Comparison of ENCODE assay signal across 25 mouse cellular contexts in the genomic region with DNA sequence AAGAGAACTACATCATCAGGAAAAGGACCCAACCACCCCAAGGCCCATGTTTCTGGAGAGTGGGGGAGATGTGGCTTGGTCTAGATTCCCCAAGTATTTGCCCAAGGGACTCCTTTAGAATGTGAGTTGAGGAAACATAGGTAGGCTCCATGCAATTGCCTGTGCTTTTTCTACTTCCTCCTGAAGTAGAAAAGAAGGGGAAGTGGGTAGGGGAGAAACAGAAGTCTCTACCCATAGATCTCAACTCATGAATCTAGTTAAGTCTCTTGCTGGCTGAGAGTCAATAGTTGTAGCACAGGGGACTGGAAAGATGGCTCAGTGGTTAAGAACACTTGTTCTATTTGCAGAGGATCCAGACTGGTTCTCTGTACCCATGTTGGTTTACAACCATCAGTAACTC.
DNase-seq lines count a peak whose midpoint lies in the region; ATAC-seq and TF ChIP-seq lines count a peak whose summit lies in the region.
"Had no signal": no experiment of that assay in that cellular context is flagged by ENCODE, and none has a peak within 500 bp of the region (broad histone marks: within the 10 kb centered on the region; RNA-seq: fewer than 3 reads in every experiment).

No protein-coding gene starts in this region.

- TF ChIP-seq POLR2A in CH12.LX (IDR thresholded peaks at IDR 0.05; ENCODE audit: low read depth, low read length), result no peak

- in situ Hi-C loops in CH12.LX (cut with MboI; ENCODE audit: low pct_ligation_motif_present, low pct_unique_long_range_greater_than_20kb, low sequenced_read_pairs), result no loop called here

- no peak overlapping the region for H3K27ac ChIP-seq in CH12.LX (ENCODE audit: insufficient read depth, low read depth)
- H3K27ac ChIP-seq in liver, embryonic 11.5 days (ENCODE audit: low read depth, low read length), result no peak overlapping the region
- H3K27ac ChIP-seq: embryonic facial prominence, embryonic 12.5 days; embryonic facial prominence, embryonic 15.5 days; forebrain, embryonic 12.5 days; hindbrain, embryonic 10.5 days; hindbrain, embryonic 13.5 days; intestine, embryonic 15.5 days had no signal

- TF ChIP-seq CTCF in CH12.LX (conservative IDR thresholded peaks at IDR 0.05 in 1 of 2, IDR thresholded peaks at IDR 0.05 in 1 of 2; ENCODE audit: low read depth in 2 of 2, low read length in 2 of 2), result no peak

- no peak overlapping the region for H3K4me2 ChIP-seq in CH12.LX (ENCODE audit: insufficient read depth, low read depth, poor library complexity, severe bottlenecking)
- H3K4me2 ChIP-seq in liver, embryonic 11.5 days, result no peak overlapping the region
- H3K4me2 ChIP-seq: embryonic facial prominence, embryonic 12.5 days; embryonic facial prominence, embryonic 15.5 days; forebrain, embryonic 12.5 days; heart, embryonic 11.5 days; hindbrain, embryonic 13.5 days; intestine, embryonic 15.5 days had no signal

- dilution Hi-C loops in CH12.LX (cut with MboI; ENCODE audit: extremely low pct_ligation_motif_present, extremely low pct_unique_long_range_greater_than_20kb, low sequenced_read_pairs), result no loop called here

- peak; percentile 12 for DNase-seq in CH12.LX (ENCODE audit: extremely low read depth)
- no peak for DNase-seq in liver, embryonic 11.5 days (ENCODE audit: low spot score)
- DNase-seq in kidney, postnatal 10 days, result no peak
- DNase-seq: adrenal gland, adult 2 months; adrenal gland, postnatal 14 days; B cell, adult 2 months; cerebellum, adult 11-12 months; cerebellum, adult 8-10 months; cerebellum, postnatal 10 days; cerebellum, postnatal 36 days; gastrocnemius, postnatal 10 days; gastrocnemius, postnatal 36 days; heart, adult 11 months had no signal

- no peak overlapping the region for H3K9ac ChIP-seq in CH12.LX (ENCODE audit: insufficient read depth, low read depth)
- no peak overlapping the region for H3K9ac ChIP-seq in liver, embryonic 11.5 days (ENCODE audit: low read depth, low read length)
- H3K9ac ChIP-seq: embryonic facial prominence, embryonic 12.5 days; embryonic facial prominence, embryonic 15.5 days; forebrain, embryonic 12.5 days; hindbrain, embryonic 13.5 days; intestine, embryonic 15.5 days had no signal

- H3K4me3 ChIP-seq in CH12.LX (replicated peaks in 1 of 3; ENCODE audit: low read depth in 2 of 3, low read length in 2 of 3, poor library complexity in 1 of 3), result no peak overlapping the region
- H3K4me3 ChIP-seq in liver, embryonic 11.5 days (ENCODE audit: low read depth, low read length), result no peak overlapping the region
- H3K4me3 ChIP-seq: embryonic facial prominence, embryonic 12.5 days; embryonic facial prominence, embryonic 15.5 days; forebrain, embryonic 12.5 days; hindbrain, embryonic 10.5 days; hindbrain, embryonic 13.5 days; intestine, embryonic 15.5 days had no signal

- H3K36me3 ChIP-seq in CH12.LX (replicated peaks in 1 of 2; ENCODE audit: control insufficient read depth in 1 of 2, insufficient read depth in 1 of 2, low read length in 1 of 2), result no peaks in the 10 kb centered on the region
- H3K36me3 ChIP-seq in liver, embryonic 11.5 days (ENCODE audit: control insufficient read depth, insufficient read depth, low read length), result no peaks in the 10 kb centered on the region
- H3K36me3 ChIP-seq: embryonic facial prominence, embryonic 12.5 days; embryonic facial prominence, embryonic 15.5 days; forebrain, embryonic 12.5 days; hindbrain, embryonic 13.5 days; intestine, embryonic 15.5 days had no signal

- no peaks in the 10 kb centered on the region for H3K79me2 ChIP-seq in CH12.LX (replicated peaks; ENCODE audit: control insufficient read depth, extremely low read depth, insufficient read depth, poor library complexity, severe bottlenecking)

- no peak for TF ChIP-seq EP300 in CH12.LX (IDR thresholded peaks at IDR 0.05; ENCODE audit: low read length)

- peak; percentile 84 for ATAC-seq in granulocyte monocyte progenitor cell, adult 5-6 weeks (replicated peaks; ENCODE audit: poor library complexity, severe bottlenecking)
- ATAC-seq in megakaryocyte progenitor cell, adult 5-6 weeks (replicated peaks; ENCODE audit: poor library complexity), result peak; percentile 78
- ATAC-seq in liver, embryonic 11.5 days (replicated peaks; ENCODE audit: low FRiP score), result no peak
- ATAC-seq in erythroid progenitor cell, adult 5-6 weeks (replicated peaks; ENCODE audit: low FRiP score, poor library complexity, severe bottlenecking), result no peak
- ATAC-seq: forebrain, embryonic 16.5 days; hindbrain, embryonic 16.5 days; intestine, embryonic 15.5 days had no signal

- H3K27me3 ChIP-seq in CH12.LX (replicated peaks), result no peaks in the 10 kb centered on the region
- peaks cover 1% of the 10 kb centered on the region for H3K27me3 ChIP-seq in liver, embryonic 11.5 days (replicated peaks; ENCODE audit: control insufficient read depth, insufficient read depth, low read length)
- H3K27me3 ChIP-seq: embryonic facial prominence, embryonic 12.5 days; intestine, embryonic 15.5 days had no signal

- no peak for TF ChIP-seq RAD21 in CH12.LX (IDR thresholded peaks at IDR 0.05; ENCODE audit: low read depth, low read length)

- H3K4me1 ChIP-seq in CH12.LX (ENCODE audit: control insufficient read depth in 1 of 2, insufficient read depth in 2 of 2), result peaks cover 0 to 16% of the 10 kb centered on the region in 2 experiments; a peak in 3 of 4 replicates
- H3K4me1 ChIP-seq in liver, embryonic 11.5 days (replicated peaks; ENCODE audit: control insufficient read depth, insufficient read depth, low read length), result no peaks in the 10 kb centered on the region

- H3K9me3 ChIP-seq in CH12.LX (replicated peaks; ENCODE audit: low read length), result no peaks in the 10 kb centered on the region
- no peaks in the 10 kb centered on the region for H3K9me3 ChIP-seq in liver, embryonic 11.5 days (ENCODE audit: control insufficient read depth, low read length)
- H3K9me3 ChIP-seq: embryonic facial prominence, embryonic 12.5 days; embryonic facial prominence, embryonic 15.5 days; forebrain, embryonic 12.5 days; hindbrain, embryonic 10.5 days; hindbrain, embryonic 13.5 days; intestine, embryonic 15.5 days had no signal

TF ChIP-seq in CH12.LX, 34 proteins besides CTCF, POLR2A, EP300 and RAD21:
- TF ChIP-seq GABPA (IDR thresholded peaks at IDR 0.05; ENCODE audit: insufficient replicate concordance, low read depth, low read length) (no peak), IRF4 (IDR thresholded peaks at IDR 0.05; ENCODE audit: low read depth, low read length) (no peak), CHD1 (IDR thresholded peaks at IDR 0.05; ENCODE audit: low read depth, low read length) (no peak), TCF12 (IDR thresholded peaks at IDR 0.05; ENCODE audit: low read depth, low read length) (no peak), SIN3A (IDR thresholded peaks at IDR 0.05; ENCODE audit: low read length) (no peak), JUND (conservative IDR thresholded peaks at IDR 0.05; ENCODE audit: low read depth, low read length) (no peak), E2F4 (IDR thresholded peaks at IDR 0.05; ENCODE audit: insufficient replicate concordance, low read depth, low read length) (no peak), ZKSCAN1 (IDR thresholded peaks at IDR 0.05; ENCODE audit: borderline replicate concordance, low read depth, low read length) (no peak), ZC3H11A (IDR thresholded peaks at IDR 0.05; ENCODE audit: low read depth, low read length) (no peak), USF1 (IDR thresholded peaks at IDR 0.05; ENCODE audit: low read depth, low read length) (no peak), ZNF384 (IDR thresholded peaks at IDR 0.05; ENCODE audit: low read depth, low read length) (no peak), MYC (IDR thresholded peaks at IDR 0.05; ENCODE audit: low read depth, low read length) (no peak), NELFE (IDR thresholded peaks at IDR 0.05; ENCODE audit: low read depth, low read length) (no peak), ZMIZ1 (IDR thresholded peaks at IDR 0.05; ENCODE audit: low read depth, low read length) (no peak), CHD2 (IDR thresholded peaks at IDR 0.05; ENCODE audit: low read length) (no peak), UBTF (IDR thresholded peaks at IDR 0.05; ENCODE audit: low read depth, low read length) (no peak)

Comparison
In these comparisons a context has a peak if more than half of its experiments do, and no peak if none do; other contexts are left out.
1. ATAC-seq: peak in granulocyte monocyte progenitor cell, adult 5-6 weeks (single experiment) and megakaryocyte progenitor cell, adult 5-6 weeks (single experiment); none in liver, embryonic 11.5 days (single experiment) and erythroid progenitor cell, adult 5-6 weeks (single experiment).